Mouse (Mus musculus) heart, embryonic 12.5 days (tissue): ENCODE measurements around the gene Tbc1d14. TPM values are rescaled to one million over a fixed set of nuclear protein-coding genes. Genes with fewer than 3 reads are reported as not detected.

Experiments used
- ATAC-seq: fragments of 200-750 bp; cut with Nextera tagmentation; 2 replicates; pipeline ENCODE4 v1.8.0; 2017; ENCODE audit warnings: moderate TSS enrichment, moderate library complexity; ENCODE audit not compliant: insufficient number of reproducible peaks, low FRiP score
- H3K27ac ChIP-seq: fragments of 300-500 bp; sonication (generic); 2 replicates; pipeline ENCODE4 v1.5.1; 2016; ENCODE audit warnings: mild to moderate bottlenecking, moderate library complexity; ENCODE audit not compliant: poor library complexity, severe bottlenecking
- H3K27me3 ChIP-seq: fragments of 300-500 bp; sonication (generic); replicated peaks from 2 replicates; pipeline ENCODE4 v1.6.1; 2016; ENCODE audit warnings: mild to moderate bottlenecking, moderate library complexity
- H3K36me3 ChIP-seq: fragments of 300-500 bp; sonication (generic); 2 replicates; pipeline ENCODE4 v1.6.1; 2016; ENCODE audit warnings: mild to moderate bottlenecking, moderate library complexity
- H3K4me1 ChIP-seq: fragments of 300-500 bp; sonication (generic); replicated peaks from 2 replicates; pipeline ENCODE4 v1.6.1; 2016; ENCODE audit warnings: mild to moderate bottlenecking
- H3K4me2 ChIP-seq: fragments of 300-500 bp; sonication (generic); 2 replicates; pipeline ENCODE4 v1.6.1; 2016; ENCODE audit warnings: mild to moderate bottlenecking, moderate library complexity
- H3K4me3 ChIP-seq: fragments of 300-500 bp; sonication (generic); 2 replicates; pipeline ENCODE4 v1.5.1; 2016; ENCODE audit warnings: mild to moderate bottlenecking
- H3K9ac ChIP-seq: fragments of 300-500 bp; sonication (generic); 2 replicates; pipeline ENCODE4 v1.6.1; 2016; ENCODE audit warnings: mild to moderate bottlenecking, moderate library complexity
- H3K9me3 ChIP-seq: fragments of 300-500 bp; sonication (generic); replicated peaks from 2 replicates; pipeline ENCODE4 v1.6.1; 2016; ENCODE audit warnings: mild to moderate bottlenecking, moderate library complexity
- WGBS: fragments of 180-500 bp; shearing (Covaris S2); methylation state at CpG from one replicate; pipeline ENCODE4 v1.1.7; 2016; 5-methylcytosine and 5-hydroxymethylcytosine counted together
- polyA plus RNA-seq: library from polyadenylated mRNA; unstranded; fragments of >200 nt; fragmentation: Nextera tagmentation; extraction: Ambion mirVana; gene quantifications from 2 replicates; pipeline ENCODE4 v1.2.1, GENCODE M21; 2016

Gene Tbc1d14
- polyA plus RNA-seq, 1 experiment from 2014 or later: 20.0 TPM

DNA sequence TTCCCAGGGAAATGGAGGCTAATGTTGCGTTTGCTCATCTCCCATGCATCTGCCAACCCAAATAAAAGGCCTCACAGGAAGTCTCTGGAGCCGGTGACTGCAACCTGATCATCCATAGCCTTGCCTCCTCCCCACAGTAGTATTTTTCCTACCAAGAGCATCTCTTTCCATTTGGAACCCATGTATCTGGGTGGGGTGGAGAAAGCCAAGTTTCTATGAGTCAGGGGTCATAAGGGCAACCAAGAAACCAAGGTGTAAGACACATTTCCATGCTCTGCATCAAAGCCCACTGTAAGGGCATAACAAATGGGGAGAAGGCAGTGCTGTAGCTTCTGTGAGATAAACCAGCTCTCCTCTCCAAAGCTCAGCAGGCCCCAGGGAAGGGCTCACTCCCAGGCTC, 131.8 kb downstream of the Tbc1d14 start:
- Histone ChIP-seq H3K36me3 (no peaks in the 10 kb centered on the region), H3K4me2 (no peak overlapping the region), H3K9ac (no peak overlapping the region), H3K27ac (no peak overlapping the region), H3K4me3 (no peak overlapping the region), H3K4me1 (peaks cover 21% of the 10 kb centered on the region), H3K9me3 (no peaks in the 10 kb centered on the region), H3K27me3 (peaks cover 10% of the 10 kb centered on the region; the same call in 1 of the 2 replicates)
- ATAC-seq: no peak
- 55% methylated on average over 2 of the region's 2 CpGs for WGBS

GRCm38 (mm10) chr5:36460712-36461111, 132.4 kb downstream of the Tbc1d14 start:
- no peak overlapping the region for H3K4me3 ChIP-seq

GRCm38 (mm10) chr5:36458926-36459325, 134.2 kb downstream of the Tbc1d14 start:
- H3K4me2 ChIP-seq: no peak overlapping the region
- WGBS: 12% methylated on average over 4 of the region's 4 CpGs
- peaks cover 10% of the 10 kb centered on the region; the same call in 1 of the 2 replicates for H3K27me3 ChIP-seq
- ATAC-seq: no peak
- no peaks in the 10 kb centered on the region for H3K9me3 ChIP-seq
- H3K36me3 ChIP-seq: no peaks in the 10 kb centered on the region
- H3K4me3 ChIP-seq: no peak overlapping the region
- no peak overlapping the region for H3K9ac ChIP-seq
- no peak overlapping the region for H3K27ac ChIP-seq
- peaks cover 9% of the 10 kb centered on the region for H3K4me1 ChIP-seq

More at GRCm38 (mm10) chr5:36460712-36461111, 132.4 kb downstream of the Tbc1d14 start:
- 88% methylated on average over 2 of the region's 2 CpGs for WGBS
- H3K9ac ChIP-seq: no peak overlapping the region
- peaks cover 10% of the 10 kb centered on the region; the same call in 1 of the 2 replicates for H3K27me3 ChIP-seq
- H3K4me2 ChIP-seq: no peak overlapping the region
- no peak overlapping the region for H3K27ac ChIP-seq
- H3K36me3 ChIP-seq: no peaks in the 10 kb centered on the region
- peaks cover 16% of the 10 kb centered on the region for H3K4me1 ChIP-seq
- ATAC-seq: no peak
- no peaks in the 10 kb centered on the region for H3K9me3 ChIP-seq

- ATAC-seq: no peak
- H3K4me3 ChIP-seq: no peak overlapping the region
- no peak overlapping the region for H3K9ac ChIP-seq
- no peak overlapping the region for H3K27ac ChIP-seq
- H3K36me3 ChIP-seq: no peaks in the 10 kb centered on the region
- no peaks in the 10 kb centered on the region for H3K9me3 ChIP-seq
- H3K27me3 ChIP-seq: peaks cover 10% of the 10 kb centered on the region; the same call in 1 of the 2 replicates
- peaks cover 8% of the 10 kb centered on the region; the same call in 1 of the 2 replicates for H3K4me1 ChIP-seq
- no peak overlapping the region for H3K4me2 ChIP-seq
- WGBS: 75% methylated on average over 4 of the region's 4 CpGs
Measured at GRCm38 (mm10) chr5:36457706-36458105, 135.4 kb downstream of the Tbc1d14 start.

DNA sequence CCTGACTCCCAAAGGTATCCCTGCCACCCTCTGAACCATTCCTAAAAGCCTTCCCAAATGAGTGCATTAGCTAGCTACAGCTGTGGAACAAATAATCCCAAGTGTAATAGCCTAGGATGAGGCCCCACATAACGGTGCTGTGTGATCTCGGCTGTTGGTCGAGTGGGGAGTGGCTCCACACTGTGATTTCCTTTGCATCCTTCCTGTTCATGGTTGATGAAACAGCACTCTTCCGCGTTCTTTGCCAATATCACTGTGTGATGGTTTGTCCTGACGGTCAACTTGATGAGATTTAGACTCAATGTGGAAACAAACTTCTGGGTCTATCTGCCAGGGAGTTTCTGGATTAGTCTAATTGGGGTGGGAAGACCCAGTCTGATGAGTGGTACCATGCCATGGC, 140.3 kb downstream of the Tbc1d14 start:
- 75% methylated on average over 6 of the region's 6 CpGs for WGBS

GRCm38 (mm10) chr5:36451872-36452389, 141.1 kb downstream of the Tbc1d14 start:
- Histone ChIP-seq H3K4me3 (no peak overlapping the region), H3K9me3 (no peaks in the 10 kb centered on the region), H3K9ac (no peak overlapping the region), H3K4me1 (peaks cover 32% of the 10 kb centered on the region), H3K27me3 (peaks cover 10% of the 10 kb centered on the region), H3K36me3 (no peaks in the 10 kb centered on the region), H3K27ac (no peak overlapping the region), H3K4me2 (no peak overlapping the region)
- ATAC-seq: no peak
- 70% methylated on average over 10 of the region's 10 CpGs for WGBS

More for the DNA sequence above, 140.3 kb downstream of the Tbc1d14 start:
- Histone ChIP-seq H3K27me3 (peaks cover 9% of the 10 kb centered on the region; the same call in 1 of the 2 replicates), H3K9ac (no peak overlapping the region), H3K4me2 (no peak overlapping the region), H3K27ac (no peak overlapping the region), H3K36me3 (no peaks in the 10 kb centered on the region), H3K9me3 (no peaks in the 10 kb centered on the region), H3K4me1 (peaks cover 32% of the 10 kb centered on the region), H3K4me3 (no peak overlapping the region)
- ATAC-seq: no peak

- Histone ChIP-seq H3K9ac (no peak overlapping the region), H3K36me3 (no peaks in the 10 kb centered on the region), H3K4me1 (peaks cover 32% of the 10 kb centered on the region), H3K4me2 (no peak overlapping the region), H3K27me3 (peaks cover 17% of the 10 kb centered on the region), H3K4me3 (no peak overlapping the region), H3K27ac (no peak overlapping the region), H3K9me3 (no peaks in the 10 kb centered on the region)
- 24% methylated on average over 9 of the region's 10 CpGs for WGBS
- ATAC-seq: no peak
Measured at GRCm38 (mm10) chr5:36451119-36451518, 142.0 kb downstream of the Tbc1d14 start.

- H3K9me3 ChIP-seq: no peaks in the 10 kb centered on the region
- H3K36me3 ChIP-seq: no peaks in the 10 kb centered on the region
- H3K4me3 ChIP-seq: no peak overlapping the region
- peak overlapping the region; percentile 53 for H3K27ac ChIP-seq
- peaks cover 36% of the 10 kb centered on the region for H3K4me1 ChIP-seq
- 42% methylated on average over 6 of the region's 6 CpGs for WGBS
- H3K4me2 ChIP-seq: peak overlapping the region; percentile 38
- no peak overlapping the region for H3K9ac ChIP-seq
- peaks cover 30% of the 10 kb centered on the region for H3K27me3 ChIP-seq
- peak; percentile 56; the same call in 1 of the 2 replicates for ATAC-seq
Measured at GRCm38 (mm10) chr5:36449710-36450358, 143.2 kb downstream of the Tbc1d14 start.

DNA sequence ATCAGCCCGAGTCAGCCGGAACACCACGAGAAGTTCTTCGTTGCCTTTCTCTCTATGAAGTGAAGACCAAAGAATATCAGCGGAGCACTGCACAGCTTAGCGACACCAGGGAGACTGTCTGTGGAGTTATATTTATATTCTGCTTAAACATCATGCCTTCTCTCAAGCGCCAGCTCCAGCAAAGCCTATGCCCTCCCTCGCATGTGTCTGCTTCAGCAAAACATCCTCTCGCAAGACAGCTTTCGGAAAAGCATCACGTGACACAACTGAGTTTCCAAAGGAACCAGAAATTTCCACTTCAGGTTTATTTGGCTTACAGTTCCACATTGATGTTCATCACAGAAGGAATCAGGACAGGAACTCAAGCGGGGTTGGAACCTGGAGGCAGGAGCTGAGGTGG, 145.2 kb downstream of the Tbc1d14 start:
- no peak for ATAC-seq
- H3K9ac ChIP-seq: no peak overlapping the region

GRCm38 (mm10) chr5:36446166-36446890, 146.7 kb downstream of the Tbc1d14 start:
- 35% methylated on average over 9 of the region's 9 CpGs for WGBS
- no peak for ATAC-seq
- H3K9me3 ChIP-seq: no peaks in the 10 kb centered on the region
- H3K4me1 ChIP-seq: peaks cover 32% of the 10 kb centered on the region
- no peaks in the 10 kb centered on the region for H3K36me3 ChIP-seq
- H3K9ac ChIP-seq: no peak overlapping the region
- H3K4me2 ChIP-seq: no peak overlapping the region
- peaks cover 52% of the 10 kb centered on the region for H3K27me3 ChIP-seq
- no peak overlapping the region for H3K27ac ChIP-seq
- no peak overlapping the region for H3K4me3 ChIP-seq

More for the DNA sequence above, 145.2 kb downstream of the Tbc1d14 start:
- H3K9me3 ChIP-seq: no peaks in the 10 kb centered on the region
- H3K4me1 ChIP-seq: peaks cover 36% of the 10 kb centered on the region
- no peak overlapping the region for H3K4me2 ChIP-seq
- no peak overlapping the region for H3K4me3 ChIP-seq
- 89% methylated on average over 12 of the region's 12 CpGs for WGBS
- peaks cover 50% of the 10 kb centered on the region for H3K27me3 ChIP-seq
- H3K36me3 ChIP-seq: no peaks in the 10 kb centered on the region
- no peak overlapping the region for H3K27ac ChIP-seq

- Histone ChIP-seq H3K4me3 (no peak overlapping the region), H3K9ac (no peak overlapping the region), H3K4me1 (peaks cover 21% of the 10 kb centered on the region), H3K27ac (no peak overlapping the region), H3K36me3 (no peaks in the 10 kb centered on the region), H3K27me3 (peaks cover 52% of the 10 kb centered on the region), H3K9me3 (0 out of 2 replicates have a peak, but pooled peaks cover 2% of the 10 kb centered on the region), H3K4me2 (no peak overlapping the region)
- no peak for ATAC-seq
- WGBS: 26% methylated on average over 8 of the region's 8 CpGs
Measured at GRCm38 (mm10) chr5:36445028-36445427, 148.0 kb downstream of the Tbc1d14 start.
